Mouse (Mus musculus) spleen, adult 2 months (tissue): ENCODE data around the gene Ptgfrn. TPM values are rescaled to one million over a fixed set of nuclear protein-coding genes. Genes with fewer than 3 reads are reported as not detected.

ENCODE experiments used
- DNase-seq, 2 experiments: peaks; one replicate each; pipeline versions ENCODE4 v3.0.0 to v3.0.0-alpha.2; 2012 to 2021; ENCODE audit warnings: low spot score in 2 of 2, low read depth in 1 of 2
- H3K27ac ChIP-seq: fragments of 200-500 bp; 2 replicates; pipeline ENCODE4 v1.5.1; 2012; ENCODE audit warnings: low read length, inconsistent platforms; ENCODE audit not compliant: insufficient read depth
- H3K27me3 ChIP-seq: fragments of 200-500 bp; 2 replicates; pipeline ENCODE4 v1.6.1; 2012; ENCODE audit warnings: mild to moderate bottlenecking, moderate library complexity, low read length, inconsistent platforms; ENCODE audit not compliant: control insufficient read depth, insufficient read depth
- H3K36me3 ChIP-seq: fragments of 200-500 bp; 2 replicates; pipeline ENCODE4 v1.6.1; 2012; ENCODE audit warnings: mild to moderate bottlenecking, low read length, inconsistent platforms; ENCODE audit not compliant: control insufficient read depth, insufficient read depth
- H3K4me1 ChIP-seq: fragments of 200-500 bp; 2 replicates; pipeline ENCODE4 v1.6.1; 2011; ENCODE audit warnings: inconsistent platforms; ENCODE audit not compliant: control insufficient read depth, insufficient read depth, insufficient read length
- H3K4me3 ChIP-seq: fragments of 200-500 bp; 2 replicates; pipeline ENCODE4 v1.5.1; 2011; ENCODE audit warnings: mild to moderate bottlenecking, inconsistent platforms; ENCODE audit not compliant: insufficient read depth, insufficient read length; ENCODE audit errors: extremely low read depth
- CTCF ChIP-seq: fragments of 200-500 bp; IDR thresholded peaks from 2 replicates; pipeline ENCODE4 v1.5.1; 2011; ENCODE audit warnings: mild to moderate bottlenecking, inconsistent platforms; ENCODE audit not compliant: insufficient read depth, insufficient read length, insufficient replicate concordance; ENCODE audit errors: extremely low read depth
- POLR2A ChIP-seq: fragments of 200-500 bp; IDR thresholded peaks from 2 replicates; pipeline ENCODE4 v1.6.1; 2011; ENCODE audit warnings: low read depth, low read length, inconsistent platforms
- WGBS: fragments of 180-500 bp; shearing (Covaris S2); methylation state at CpG from one replicate; pipeline ENCODE4 v1.1.7; 2018; 5-methylcytosine and 5-hydroxymethylcytosine counted together
- polyA plus RNA-seq: library from polyadenylated mRNA; depleted of rRNA; stranded (reverse); fragments of >200 nt; gene quantifications from 2 replicates; pipeline ENCODE4 v1.2.3, GENCODE M21; 2012

The Ptgfrn gene
- polyA plus RNA-seq, 1 experiment, result 3.6 TPM

- Histone ChIP-seq H3K4me1 (peaks cover 6% of the 10 kb centered on the region), H3K27ac (no peak overlapping the region), H3K27me3 (peaks cover 10% of the 10 kb centered on the region), H3K36me3 (no peaks in the 10 kb centered on the region), H3K4me3 (no peak overlapping the region)
- WGBS, result 64% methylated on average over 5 of the region's 5 CpGs
- DNase-seq, result no peak
- TF ChIP-seq POLR2A, result no peak
- no peak for TF ChIP-seq CTCF
These were observed 1.2 kb downstream of the Ptgfrn start for GRCm38 (mm10) chr3:101108848-101109247.

DNA sequence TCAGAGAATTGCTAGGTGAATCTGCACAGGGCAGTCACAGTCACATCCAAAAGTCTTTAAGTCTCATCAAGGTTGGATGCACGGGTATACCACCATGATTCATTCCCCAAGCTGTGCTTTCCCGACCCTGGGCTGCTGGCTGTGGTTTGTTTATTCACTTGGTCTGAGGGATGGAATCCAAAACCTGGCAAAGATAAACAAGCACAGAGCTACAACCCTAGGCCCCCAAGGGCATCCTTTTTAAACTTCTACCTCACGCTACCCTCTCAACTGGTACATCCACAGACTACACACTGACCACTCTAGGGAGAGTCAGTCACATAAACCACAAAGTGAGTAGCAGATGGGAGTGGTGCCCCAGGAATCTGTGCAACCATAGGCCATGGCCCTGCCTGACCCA lies 1.8 kb downstream of the Ptgfrn start:
- TF ChIP-seq CTCF (no peak), POLR2A (no peak)
- H3K27ac ChIP-seq, result no peak overlapping the region
- H3K27me3 ChIP-seq, result peaks cover 10% of the 10 kb centered on the region
- H3K4me1 ChIP-seq, result peaks cover 6% of the 10 kb centered on the region
- no peak overlapping the region for H3K4me3 ChIP-seq
- DNase-seq, result no peak
- H3K36me3 ChIP-seq, result no peaks in the 10 kb centered on the region
- 66% methylated on average over 3 of the region's 3 CpGs for WGBS

DNA sequence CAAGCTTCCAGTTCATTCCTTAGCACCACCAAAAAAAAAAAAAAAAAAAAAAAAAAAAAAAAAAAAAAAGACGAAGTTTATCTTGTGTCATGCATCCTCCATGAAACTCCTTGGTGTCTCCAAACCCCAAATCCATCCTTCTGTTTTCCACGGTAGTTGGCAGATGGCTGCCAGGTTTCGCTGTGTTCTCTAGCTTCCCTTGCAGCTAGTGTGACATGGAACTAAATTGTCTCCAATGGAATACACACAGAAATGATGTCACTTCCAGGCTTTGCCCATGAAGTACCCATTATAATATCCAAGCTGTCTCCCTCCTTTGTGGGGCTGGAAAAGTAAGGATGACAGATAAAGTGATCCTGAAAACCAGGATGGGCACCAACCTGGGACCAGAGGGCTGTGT lies 3.8 kb downstream of the Ptgfrn start:
- 88% methylated on average over 3 of the region's 3 CpGs for WGBS
- H3K36me3 ChIP-seq, result no peaks in the 10 kb centered on the region
- peaks cover 6% of the 10 kb centered on the region for H3K4me1 ChIP-seq
- H3K4me3 ChIP-seq, result no peak overlapping the region
- H3K27ac ChIP-seq, result no peak overlapping the region
- DNase-seq, result no peak
- H3K27me3 ChIP-seq, result peaks cover 10% of the 10 kb centered on the region
- no peak for TF ChIP-seq CTCF

DNA sequence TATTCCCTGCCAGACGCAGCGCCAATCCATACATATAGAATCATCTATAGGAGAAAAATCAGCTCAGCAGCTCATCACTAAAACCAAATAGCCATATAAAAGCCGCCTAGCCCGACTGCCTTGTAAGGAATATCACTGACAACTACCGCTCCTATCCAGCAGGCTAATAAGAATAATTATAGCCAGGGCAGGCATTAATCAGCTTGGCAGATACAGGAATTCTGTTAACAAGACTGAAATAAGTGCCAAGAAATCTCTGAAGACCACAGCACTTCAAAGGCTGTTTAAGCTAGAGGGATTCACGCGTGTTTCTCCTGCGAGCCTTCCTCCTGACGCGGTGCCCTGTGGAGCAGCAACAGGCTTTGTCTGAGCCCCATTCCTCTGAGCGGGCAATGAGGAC lies 4.6 kb downstream of the Ptgfrn start:
- WGBS, result 94% methylated on average over 11 of the region's 11 CpGs
- Histone ChIP-seq H3K4me1 (peaks cover 6% of the 10 kb centered on the region), H3K27ac (no peak overlapping the region), H3K27me3 (peaks cover 10% of the 10 kb centered on the region), H3K36me3 (no peaks in the 10 kb centered on the region), H3K4me3 (no peak overlapping the region)
- TF ChIP-seq POLR2A, result no peak
- TF ChIP-seq CTCF, result no peak
- DNase-seq, result no peak

DNA sequence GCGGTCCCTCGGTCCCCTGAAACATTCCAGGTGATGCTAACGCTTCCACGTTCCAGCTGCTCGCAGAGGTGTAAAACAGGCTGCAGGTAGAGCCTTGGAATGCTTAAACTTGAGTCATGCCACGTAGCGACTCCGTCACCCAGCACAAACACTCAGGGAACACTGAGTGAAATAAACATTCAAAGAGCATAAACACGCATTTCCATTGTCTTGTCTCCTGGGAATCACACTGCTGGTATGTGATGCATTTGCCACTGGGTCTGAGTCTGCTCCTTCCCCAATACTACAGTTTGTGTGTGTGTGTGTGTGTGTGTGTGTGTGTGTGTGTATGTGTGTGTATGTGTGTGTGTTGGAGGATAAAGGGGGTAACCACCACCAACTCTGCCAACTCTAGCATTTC lies 5.2 kb downstream of the Ptgfrn start:
- Histone ChIP-seq H3K36me3 (no peaks in the 10 kb centered on the region), H3K27me3 (peaks cover 4% of the 10 kb centered on the region), H3K27ac (no peak overlapping the region), H3K4me3 (no peak overlapping the region), H3K4me1 (peaks cover 4% of the 10 kb centered on the region)
- no peak for TF ChIP-seq CTCF
- TF ChIP-seq POLR2A, result no peak
- 95% methylated on average over 9 of the region's 9 CpGs for WGBS
- DNase-seq, result no peak

DNA sequence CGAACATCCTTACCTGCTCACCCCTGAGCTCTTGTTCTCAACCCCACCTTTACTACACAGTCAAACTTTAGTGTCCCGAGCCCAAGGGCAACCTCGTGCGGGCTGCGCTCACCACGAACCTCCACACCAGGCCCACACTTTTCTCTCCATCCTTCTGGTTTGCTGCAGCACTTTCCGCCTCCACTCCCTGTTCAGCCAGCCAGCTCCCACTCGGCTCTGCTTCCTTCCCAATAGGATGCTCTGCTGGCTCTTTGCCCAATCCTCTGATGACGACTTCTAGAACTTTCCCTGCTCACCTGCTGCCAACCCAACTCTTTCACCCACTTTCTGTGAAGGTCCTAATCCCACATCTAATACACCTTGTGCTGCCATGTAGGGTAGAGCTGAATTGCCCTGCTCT lies 6.3 kb downstream of the Ptgfrn start:
- Histone ChIP-seq H3K27me3 (peaks cover 1% of the 10 kb centered on the region; the same call in 1 of the 2 replicates), H3K36me3 (no peaks in the 10 kb centered on the region), H3K4me3 (no peak overlapping the region), H3K27ac (no peak overlapping the region), H3K4me1 (no peaks in the 10 kb centered on the region)
- WGBS, result 86% methylated on average over 9 of the region's 9 CpGs
- no peak for TF ChIP-seq CTCF
- no peak for TF ChIP-seq POLR2A
- no peak for DNase-seq

DNA sequence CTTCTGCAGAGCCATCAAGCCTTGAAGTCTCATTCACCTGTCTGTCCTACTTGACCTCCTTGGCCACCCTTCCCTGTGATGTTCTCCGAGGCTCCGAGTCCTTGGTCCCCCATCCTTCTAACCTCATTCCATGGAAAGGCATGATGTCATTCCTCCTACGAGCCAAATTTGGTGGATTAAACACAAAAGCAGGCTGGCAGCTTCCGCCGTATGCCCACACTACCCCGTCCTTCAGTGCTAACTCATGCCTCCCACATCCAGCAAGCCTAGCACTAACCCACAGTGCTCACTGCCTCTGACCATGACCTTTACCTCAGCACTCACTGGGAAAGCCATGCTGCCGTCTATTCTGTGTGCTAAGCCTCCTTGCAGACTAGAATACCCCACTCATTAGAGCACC lies 8.0 kb downstream of the Ptgfrn start:
- H3K4me1 ChIP-seq, result no peaks in the 10 kb centered on the region
- no peak overlapping the region for H3K4me3 ChIP-seq
- no peaks in the 10 kb centered on the region for H3K27me3 ChIP-seq
- TF ChIP-seq CTCF, result no peak
- no peak for TF ChIP-seq POLR2A
- H3K36me3 ChIP-seq, result no peaks in the 10 kb centered on the region
- no peak overlapping the region for H3K27ac ChIP-seq
- no peak for DNase-seq
- 93% methylated on average over 7 of the region's 7 CpGs for WGBS

DNA sequence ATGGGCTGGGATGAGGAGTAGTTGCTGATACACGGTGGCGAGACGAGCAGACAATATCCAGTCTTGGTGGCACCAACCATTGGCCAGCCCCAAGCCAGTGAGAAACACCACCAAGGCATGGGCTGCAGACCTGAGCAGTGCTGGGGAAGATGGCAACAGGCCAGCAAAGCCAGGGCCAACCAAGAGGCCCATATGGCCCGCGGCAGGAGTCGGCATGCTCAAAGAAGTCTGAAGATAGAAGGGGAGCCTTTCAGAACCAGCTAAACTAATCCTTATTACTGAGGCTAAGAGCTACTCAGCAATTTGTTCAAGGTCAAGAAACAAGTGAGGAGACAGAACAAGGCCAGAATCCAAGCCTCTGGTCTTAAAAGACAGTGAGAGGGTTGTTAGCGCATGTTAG lies 8.9 kb downstream of the Ptgfrn start:
- Histone ChIP-seq H3K36me3 (no peaks in the 10 kb centered on the region), H3K27ac (no peak overlapping the region), H3K27me3 (no peaks in the 10 kb centered on the region), H3K4me1 (no peaks in the 10 kb centered on the region), H3K4me3 (no peak overlapping the region)
- DNase-seq, result no peak
- 89% methylated on average over 7 of the region's 7 CpGs for WGBS
- no peak for TF ChIP-seq CTCF
- no peak for TF ChIP-seq POLR2A
